Mouse (Mus musculus): Measurements from ENCODE around the gene Mctp2.

GRCm38 (mm10) chr7:72238575-72238974, 67.8 kb downstream of the Mctp2 start:
- no peak for TF ChIP-seq POLR2A (IDR thresholded peaks at IDR 0.05; ENCODE audit: low read depth, low read length)
- TF ChIP-seq CTCF (IDR thresholded peaks at IDR 0.05; ENCODE audit: borderline replicate concordance, insufficient read depth, low read length): 0 out of 2 replicates have a peak, but pooled peaks have one; percentile 7
